Mouse (Mus musculus) liver, embryonic 15.5 days (tissue): Measurements from ENCODE around the gene Ece2. TPM values are rescaled to one million over a fixed set of nuclear protein-coding genes. Genes with fewer than 3 reads are reported as not detected.
A peak's percentile ranks its signal among the peaks of the same experiment; 100 is the strongest.

Source experiments
- ATAC-seq: fragments of 200-750 bp; cut with Nextera tagmentation; 2 replicates; pipeline ENCODE4 v1.8.0; 2017; ENCODE audit warnings: moderate number of reproducible peaks, mild to moderate bottlenecking, moderate library complexity; ENCODE audit not compliant: insufficient read depth
- H3K27ac ChIP-seq: fragments of 300-500 bp; sonication (generic); replicated peaks from 2 replicates; pipeline ENCODE4 v1.5.1; 2015; ENCODE audit warnings: mild to moderate bottlenecking, inconsistent platforms
- H3K27me3 ChIP-seq: fragments of 300-500 bp; sonication (generic); 2 replicates; pipeline ENCODE4 v1.6.1; 2015; ENCODE audit warnings: mild to moderate bottlenecking, inconsistent platforms
- H3K36me3 ChIP-seq: fragments of 300-500 bp; sonication (generic); replicated peaks from 2 replicates; pipeline ENCODE4 v1.6.1; 2015; ENCODE audit warnings: moderate library complexity, mild to moderate bottlenecking, inconsistent platforms
- H3K4me1 ChIP-seq: fragments of 300-500 bp; sonication (generic); replicated peaks from 2 replicates; pipeline ENCODE4 v1.6.1; 2015; ENCODE audit warnings: inconsistent platforms
- H3K4me2 ChIP-seq: fragments of 300-500 bp; sonication (generic); 2 replicates; pipeline ENCODE4 v1.6.1; 2015; ENCODE audit warnings: moderate library complexity, mild to moderate bottlenecking, inconsistent platforms
- H3K4me3 ChIP-seq: fragments of 300-500 bp; sonication (generic); replicated peaks from 2 replicates; pipeline ENCODE4 v1.5.1; 2015; ENCODE audit warnings: mild to moderate bottlenecking, inconsistent platforms
- H3K9ac ChIP-seq: fragments of 300-500 bp; sonication (generic); 2 replicates; pipeline ENCODE4 v1.6.1; 2015; ENCODE audit warnings: moderate library complexity, mild to moderate bottlenecking, inconsistent platforms
- H3K9me3 ChIP-seq: fragments of 300-500 bp; sonication (generic); replicated peaks from 2 replicates; pipeline ENCODE4 v1.6.1; 2016; ENCODE audit warnings: inconsistent platforms
- WGBS: fragments of 180-500 bp; shearing (Covaris S2); methylation state at CpG from one replicate; pipeline ENCODE4 v1.1.7; 2015; ENCODE audit warnings: mixed read lengths; ENCODE audit not compliant: insufficient replicate concordance; 5-methylcytosine and 5-hydroxymethylcytosine counted together
- polyA plus RNA-seq: library from polyadenylated mRNA; unstranded; fragments of >200 nt; fragmentation: Nextera tagmentation; extraction: Ambion mirVana; gene quantifications from 2 replicates; pipeline ENCODE4 v1.2.1, GENCODE M21; 2015

Ece2 gene
- 0.10 TPM in 1 of 2 replicates, not detected in the other for polyA plus RNA-seq

- Histone ChIP-seq H3K4me3 (peak within 1 kb of the TSS; percentile 46), H3K27me3 (peaks cover 76% of the 10 kb centered on the region), H3K27ac (no peak within 1 kb of the TSS), H3K9me3 (no peaks in the 10 kb centered on the region), H3K36me3 (no peaks in the 10 kb centered on the region), H3K4me2 (peak within 1 kb of the TSS; percentile 65), H3K4me1 (no peaks in the 10 kb centered on the region), H3K9ac (no peak within 1 kb of the TSS)
- WGBS, result 9% methylated on average over 53 of the region's 54 CpGs
- ATAC-seq, result no peak
Observed at GRCm38 (mm10) chr16:20629731-20630634, at the start of gene Ece2. TSS of gene Ece2 (plus strand) at chr16:20629828.

DNA sequence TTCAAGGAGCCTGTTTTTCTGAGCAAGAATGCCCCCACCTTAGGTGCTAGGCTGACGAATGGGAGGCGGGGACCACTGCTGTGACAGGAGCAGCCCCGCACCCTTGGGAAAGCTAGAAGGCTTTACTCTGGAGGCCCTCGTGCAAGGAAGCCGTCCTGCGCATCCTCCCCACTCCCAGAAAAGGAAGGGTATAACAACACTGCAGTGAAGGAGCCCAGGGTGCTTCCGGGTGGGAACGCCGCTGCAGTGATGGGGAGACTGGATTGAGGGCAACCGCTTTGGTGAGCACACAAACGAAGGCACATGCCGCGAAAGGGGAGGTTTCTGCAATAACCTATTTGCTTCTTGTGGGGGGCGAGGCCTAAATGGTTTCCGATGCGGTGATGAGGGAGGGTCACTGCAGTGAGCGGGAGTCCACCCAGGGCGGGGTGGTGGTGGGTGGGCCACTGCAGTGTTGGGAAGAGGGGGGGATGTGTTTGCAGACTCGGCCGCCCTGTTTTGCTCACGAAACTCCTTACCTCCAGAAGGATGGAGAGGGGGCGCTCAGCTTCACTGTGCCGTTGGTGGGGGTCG lies 40.2 kb upstream of the Ece2 start, which contains the start of gene Vwa5b2:
Gene Vwa5b2 (plus strand): TSS at position 106 of the 573 bp plus-strand sequence.
- H3K27me3 ChIP-seq, result peaks cover 89% of the 10 kb centered on the region
- no peak for ATAC-seq

DNA sequence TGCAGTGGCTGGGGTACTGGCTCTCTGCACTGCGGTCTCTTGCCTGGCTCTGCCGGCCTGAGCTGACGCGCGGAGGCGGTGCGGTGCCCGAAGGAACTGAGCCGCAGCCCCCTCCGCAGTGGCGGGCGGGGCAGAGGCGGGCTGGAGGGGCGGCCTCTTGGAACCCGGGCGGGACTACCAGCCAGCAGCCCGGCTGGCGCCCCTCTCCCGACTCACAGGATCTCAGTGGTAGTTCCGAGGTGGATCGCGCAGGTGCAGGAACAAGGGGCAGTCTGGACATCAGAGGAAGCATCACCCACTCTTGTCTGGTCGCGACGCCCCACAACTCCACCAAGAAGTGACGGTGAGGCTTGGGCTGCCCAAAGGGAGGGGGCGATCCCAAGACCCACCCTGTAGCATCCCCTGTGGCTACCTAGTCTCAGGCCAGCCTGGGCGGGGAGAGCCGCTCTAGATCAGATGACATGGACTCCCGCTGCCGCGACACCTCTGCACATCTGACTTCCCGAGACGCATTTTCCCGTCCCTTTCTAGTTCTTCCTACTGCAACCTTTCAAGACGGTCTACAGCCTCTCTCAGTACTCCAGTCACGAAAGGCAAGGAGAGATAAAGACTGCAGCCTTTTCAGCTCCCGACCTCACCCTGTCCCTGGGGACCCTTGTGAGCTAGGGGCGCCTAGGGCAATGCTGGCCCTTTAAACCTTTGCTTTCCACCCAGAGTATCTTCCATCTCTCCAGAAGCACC lies 39.5 kb upstream of the Ece2 start:
- H3K9me3 ChIP-seq, result no peaks in the 10 kb centered on the region
- H3K4me3 ChIP-seq, result peak overlapping the region; percentile 40
- peak overlapping the region; percentile 68 for H3K4me2 ChIP-seq
- WGBS, result under 1% methylated on average over 39 of the region's 39 CpGs
- H3K36me3 ChIP-seq, result no peaks in the 10 kb centered on the region
- no peak for ATAC-seq
- peaks cover 85% of the 10 kb centered on the region for H3K27me3 ChIP-seq
- H3K9ac ChIP-seq, result no peak overlapping the region
- H3K4me1 ChIP-seq, result peaks cover 37% of the 10 kb centered on the region
- H3K27ac ChIP-seq, result no peak overlapping the region

More for the DNA sequence above, 40.2 kb upstream of the Ece2 start, which contains the start of gene Vwa5b2:
- no peaks in the 10 kb centered on the region for H3K9me3 ChIP-seq
- H3K4me3 ChIP-seq, result peak within 1 kb of the TSS; percentile 40
- H3K4me1 ChIP-seq, result peaks cover 30% of the 10 kb centered on the region
- peak within 1 kb of the TSS; percentile 68 for H3K4me2 ChIP-seq
- no peaks in the 10 kb centered on the region for H3K36me3 ChIP-seq
- WGBS, result 3% methylated on average over 24 of the region's 24 CpGs
- H3K27ac ChIP-seq, result no peak within 1 kb of the TSS
- no peak within 1 kb of the TSS for H3K9ac ChIP-seq

GRCm38 (mm10) chr16:20590680-20591038 lies 39.0 kb upstream of the Ece2 start:
- H3K27me3 ChIP-seq, result peaks cover 80% of the 10 kb centered on the region
- H3K9me3 ChIP-seq, result no peaks in the 10 kb centered on the region
- no peak overlapping the region for H3K9ac ChIP-seq
- peak overlapping the region; percentile 40 for H3K4me3 ChIP-seq
- peaks cover 42% of the 10 kb centered on the region for H3K4me1 ChIP-seq
- peak overlapping the region; percentile 68 for H3K4me2 ChIP-seq
- ATAC-seq, result no peak
- H3K36me3 ChIP-seq, result no peaks in the 10 kb centered on the region
- WGBS, result 1% methylated on average over 17 of the region's 17 CpGs
- no peak overlapping the region for H3K27ac ChIP-seq

DNA sequence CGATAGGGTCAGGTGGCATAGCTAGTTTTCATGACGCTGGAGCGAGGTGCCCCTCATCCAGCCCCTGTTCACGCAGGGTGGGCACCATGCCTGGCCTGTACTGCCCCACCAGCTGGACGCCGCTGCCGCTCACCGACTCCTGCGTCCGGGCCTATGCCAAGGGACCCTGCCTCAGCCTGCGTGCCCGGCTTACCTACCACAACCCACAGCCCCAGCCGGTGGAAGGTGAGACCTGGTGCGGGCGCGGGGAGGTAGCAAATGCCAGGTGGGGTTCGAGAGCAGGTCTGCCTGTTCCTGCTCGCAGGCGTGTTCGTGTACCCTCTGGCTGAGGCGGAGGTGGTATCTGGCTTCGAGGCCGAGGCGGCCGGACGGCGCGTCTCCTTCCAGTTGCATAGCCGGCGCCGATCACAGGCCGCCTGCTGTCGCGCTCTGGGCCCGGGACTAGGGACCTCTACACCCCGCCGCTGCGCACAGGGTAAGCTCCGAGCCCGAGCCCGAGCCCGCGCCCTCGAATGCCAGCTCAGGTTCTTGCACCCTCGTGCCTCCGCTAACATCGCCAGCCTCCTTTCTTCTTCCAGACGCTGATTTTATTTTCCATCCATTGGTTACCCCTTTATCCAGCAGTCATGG lies 38.4 kb upstream of the Ece2 start:
- peak overlapping the region; percentile 68 for H3K4me2 ChIP-seq
- 5% methylated on average over 48 of the region's 48 CpGs for WGBS
- H3K27me3 ChIP-seq, result peaks cover 76% of the 10 kb centered on the region
- H3K36me3 ChIP-seq, result no peaks in the 10 kb centered on the region
- no peak overlapping the region for H3K9ac ChIP-seq
- ATAC-seq, result no peak
- H3K4me1 ChIP-seq, result peaks cover 48% of the 10 kb centered on the region
- H3K27ac ChIP-seq, result no peak overlapping the region
- H3K4me3 ChIP-seq, result 0 out of 2 replicates have a peak overlapping the region, but pooled peaks have one; percentile 4
- no peaks in the 10 kb centered on the region for H3K9me3 ChIP-seq

DNA sequence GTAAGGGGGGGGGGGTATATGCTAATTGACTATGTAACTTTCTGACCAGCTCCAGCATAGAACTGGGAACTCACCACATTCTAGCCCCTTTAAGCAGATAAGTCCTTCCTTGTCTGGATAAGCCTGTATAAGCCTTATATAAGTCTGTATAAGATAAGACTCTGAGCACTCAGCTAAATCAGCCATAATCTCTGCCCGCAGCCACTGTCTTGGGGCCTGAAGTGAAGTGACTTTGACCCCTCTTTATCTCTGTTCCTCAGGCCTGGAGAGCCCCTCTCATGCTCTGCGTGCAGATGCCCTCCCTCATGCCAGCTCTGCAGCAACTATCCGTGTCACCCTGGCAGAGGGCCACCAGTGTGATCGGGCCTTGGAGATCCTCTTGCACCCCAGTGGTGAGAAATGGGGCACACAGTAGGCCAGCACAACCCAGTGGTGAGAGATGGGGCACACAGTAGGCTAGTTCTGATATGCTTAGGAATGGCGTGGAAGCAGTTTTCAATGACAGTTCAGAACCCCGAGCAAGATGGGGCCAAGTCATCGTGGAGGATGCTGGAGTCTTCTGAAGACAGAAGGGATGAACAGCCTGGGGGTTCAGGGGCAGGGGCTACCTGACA lies 34.5 kb upstream of the Ece2 start:
- H3K36me3 ChIP-seq, result no peaks in the 10 kb centered on the region
- H3K9ac ChIP-seq, result no peak overlapping the region; the same call in 1 of the 2 replicates
- no peak overlapping the region for H3K4me3 ChIP-seq
- H3K27ac ChIP-seq, result peak overlapping the region; percentile 45; the same call in 1 of the 2 replicates
- WGBS, result 23% methylated on average over 7 of the region's 7 CpGs
- peak; percentile 91 for ATAC-seq
- H3K9me3 ChIP-seq, result no peaks in the 10 kb centered on the region
- H3K4me1 ChIP-seq, result peaks cover 49% of the 10 kb centered on the region
- H3K4me2 ChIP-seq, result peak overlapping the region; percentile 48
- peaks cover 48% of the 10 kb centered on the region for H3K27me3 ChIP-seq

DNA sequence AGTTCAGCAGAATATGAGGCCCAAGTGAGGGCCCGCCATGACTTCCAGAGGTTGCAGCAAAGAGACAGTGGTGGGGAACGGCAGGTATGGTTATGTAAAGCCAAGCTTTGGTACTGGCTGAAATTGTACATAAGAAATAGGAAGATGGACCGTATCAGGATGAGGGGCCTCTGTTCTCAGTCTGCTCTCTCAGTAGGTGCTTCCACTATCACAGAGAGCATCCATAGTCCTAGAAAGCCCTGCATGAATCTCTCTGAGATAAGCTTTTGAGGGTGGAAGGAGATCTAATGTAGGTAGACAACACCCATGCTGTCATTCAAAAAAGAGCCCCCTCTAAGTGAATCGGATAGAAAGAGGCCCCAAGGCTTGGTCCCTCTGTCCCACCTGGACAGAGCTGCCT lies 33.9 kb upstream of the Ece2 start:
- Histone ChIP-seq H3K9me3 (no peaks in the 10 kb centered on the region), H3K27ac (peak overlapping the region; percentile 45; the same call in 1 of the 2 replicates), H3K36me3 (no peaks in the 10 kb centered on the region), H3K9ac (no peak overlapping the region), H3K4me3 (no peak overlapping the region), H3K4me1 (peaks cover 43% of the 10 kb centered on the region), H3K4me2 (peak overlapping the region; percentile 48), H3K27me3 (peaks cover 45% of the 10 kb centered on the region)
- peak; percentile 58 for ATAC-seq
- 38% methylated on average over 4 of the region's 4 CpGs for WGBS

DNA sequence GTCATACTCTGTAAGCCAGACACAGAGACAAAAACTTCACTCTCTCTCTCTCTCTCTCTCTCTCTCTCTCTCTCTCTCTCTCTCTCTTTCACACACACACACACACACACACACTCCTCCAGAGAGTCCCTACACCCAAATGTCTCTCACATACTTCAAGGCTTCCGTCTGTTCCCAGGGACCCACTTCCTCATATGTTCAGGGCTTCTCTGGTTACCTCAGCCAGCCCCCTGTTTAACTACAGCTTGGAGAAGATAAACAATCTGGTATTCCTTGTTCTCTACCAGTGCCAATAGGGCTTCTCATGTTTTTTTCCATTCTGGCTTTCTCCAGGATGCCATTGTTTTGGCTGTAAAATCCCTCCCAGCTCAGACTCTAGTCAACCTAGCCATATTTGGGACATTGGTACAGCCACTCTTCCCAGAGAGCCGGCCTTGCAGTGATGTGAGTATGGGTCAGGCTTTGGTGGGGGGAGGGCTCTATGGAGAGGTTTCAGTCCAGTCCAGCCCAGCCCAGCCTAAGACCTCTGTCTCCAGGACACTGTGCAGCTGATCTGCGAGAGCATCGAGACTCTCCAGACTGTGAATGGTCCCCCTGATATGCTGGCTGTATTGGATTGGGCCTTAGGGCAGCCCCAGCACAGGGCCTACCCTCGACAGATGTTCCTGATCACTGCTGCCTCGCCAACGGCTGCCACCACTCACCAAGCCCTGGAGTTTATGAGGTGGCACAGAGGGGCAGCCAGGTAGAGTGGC lies 32.8 kb upstream of the Ece2 start:
- WGBS, result 36% methylated on average over 7 of the region's 7 CpGs
- H3K4me1 ChIP-seq, result peaks cover 35% of the 10 kb centered on the region
- H3K36me3 ChIP-seq, result no peaks in the 10 kb centered on the region
- H3K4me3 ChIP-seq, result no peak overlapping the region
- ATAC-seq, result no peak
- H3K4me2 ChIP-seq, result no peak overlapping the region
- peaks cover 35% of the 10 kb centered on the region for H3K27me3 ChIP-seq
- H3K9ac ChIP-seq, result no peak overlapping the region
- no peak overlapping the region for H3K27ac ChIP-seq
- no peaks in the 10 kb centered on the region for H3K9me3 ChIP-seq

- Histone ChIP-seq H3K27me3 (0 out of 2 replicates have a peak, but pooled peaks cover 8% of the 10 kb centered on the region), H3K4me2 (no peak overlapping the region), H3K27ac (no peak overlapping the region), H3K4me3 (no peak overlapping the region), H3K36me3 (peaks cover 12% of the 10 kb centered on the region), H3K9ac (no peak overlapping the region), H3K4me1 (peaks cover 18% of the 10 kb centered on the region), H3K9me3 (no peaks in the 10 kb centered on the region)
- 69% methylated on average over 5 of the region's 5 CpGs for WGBS
- ATAC-seq, result no peak
Observed at GRCm38 (mm10) chr16:20600511-20600910, 29.1 kb upstream of the Ece2 start.

DNA sequence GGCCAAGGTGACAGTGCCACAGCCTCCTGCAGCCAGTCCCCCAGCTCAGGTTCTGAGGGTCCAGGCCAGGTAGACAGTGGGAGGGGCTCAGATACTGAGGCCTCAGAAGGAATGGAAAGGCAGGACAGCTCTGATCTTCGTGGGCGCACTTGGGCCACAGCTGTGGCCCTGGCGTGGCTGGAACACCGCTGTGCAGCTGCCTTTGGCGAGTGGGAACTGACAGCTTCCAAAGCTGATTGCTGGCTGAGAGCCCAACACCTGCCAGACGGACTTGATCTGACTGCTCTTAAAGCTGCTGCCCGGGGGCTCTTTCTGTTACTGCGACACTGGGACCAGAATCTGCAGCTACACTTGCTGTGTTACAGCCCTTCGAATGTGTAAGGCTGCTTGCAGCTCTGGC lies 24.9 kb upstream of the Ece2 start:
- 78% methylated on average over 9 of the region's 9 CpGs for WGBS
- ATAC-seq, result no peak

More for the DNA sequence above, 24.9 kb upstream of the Ece2 start:
- no peaks in the 10 kb centered on the region for H3K9me3 ChIP-seq
- no peak overlapping the region for H3K27ac ChIP-seq
- no peak overlapping the region for H3K9ac ChIP-seq
- 0 out of 2 replicates have a peak, but pooled peaks cover 5% of the 10 kb centered on the region for H3K27me3 ChIP-seq
- H3K4me1 ChIP-seq, result peaks cover 9% of the 10 kb centered on the region; the same call in 1 of the 2 replicates
- no peak overlapping the region for H3K4me3 ChIP-seq
- no peak overlapping the region for H3K4me2 ChIP-seq
- H3K36me3 ChIP-seq, result peaks cover 35% of the 10 kb centered on the region
